Mouse (Mus musculus) stomach, postnatal 0 days (tissue): Measurements from ENCODE around the gene Elmod3.

ENCODE experiments used
- CTCF ChIP-seq: IDR thresholded peaks from 2 replicates; pipeline ENCODE4 v1.5.1; 2016; ENCODE audit warnings: antibody characterized with exemption, low read depth, mild to moderate bottlenecking, moderate library complexity
- EP300 ChIP-seq: optimal IDR thresholded peaks from 2 replicates; pipeline ENCODE3; 2016; ENCODE audit warnings: antibody characterized with exemption

DNA sequence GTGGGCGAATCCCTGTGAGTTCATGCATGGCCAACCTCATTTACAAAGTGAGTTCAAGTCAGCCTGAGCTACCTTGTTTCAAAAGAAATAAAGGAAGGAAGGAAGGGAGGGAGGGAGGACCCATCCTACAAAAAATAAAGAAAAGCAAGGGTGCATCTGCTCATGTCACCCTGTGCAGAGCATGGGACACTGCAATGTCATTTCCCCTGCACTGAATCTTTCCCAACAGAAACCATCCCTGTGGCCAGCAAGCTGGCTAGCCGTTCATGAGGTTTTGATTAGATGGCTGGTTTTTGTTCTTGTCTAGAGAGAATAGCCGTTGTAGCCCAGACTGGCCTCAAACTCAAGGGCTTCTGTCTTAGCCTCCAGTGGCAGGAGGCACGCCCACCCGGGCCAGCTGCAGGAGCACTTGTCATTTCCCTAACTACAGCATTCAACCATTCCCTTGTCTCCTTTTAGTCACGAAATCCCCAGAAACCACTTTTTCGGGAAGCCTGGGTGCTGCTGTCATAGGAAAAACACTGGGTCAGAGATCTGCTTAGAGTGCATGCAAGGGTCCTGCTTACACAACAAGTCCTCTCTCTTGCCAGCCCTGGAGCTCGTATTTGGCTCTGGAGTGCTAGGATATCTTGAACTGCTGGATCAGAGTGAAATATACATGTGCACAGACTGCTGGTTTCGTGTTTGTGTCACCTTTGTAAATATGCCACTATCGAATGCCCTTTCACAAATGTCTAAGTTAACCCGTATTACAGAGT is 16.4 kb downstream of the Elmod3 start:
- TF ChIP-seq CTCF: no peak
- TF ChIP-seq EP300: no peak
